ENCODE assay signal across 29 mouse cellular contexts in the genomic region with DNA sequence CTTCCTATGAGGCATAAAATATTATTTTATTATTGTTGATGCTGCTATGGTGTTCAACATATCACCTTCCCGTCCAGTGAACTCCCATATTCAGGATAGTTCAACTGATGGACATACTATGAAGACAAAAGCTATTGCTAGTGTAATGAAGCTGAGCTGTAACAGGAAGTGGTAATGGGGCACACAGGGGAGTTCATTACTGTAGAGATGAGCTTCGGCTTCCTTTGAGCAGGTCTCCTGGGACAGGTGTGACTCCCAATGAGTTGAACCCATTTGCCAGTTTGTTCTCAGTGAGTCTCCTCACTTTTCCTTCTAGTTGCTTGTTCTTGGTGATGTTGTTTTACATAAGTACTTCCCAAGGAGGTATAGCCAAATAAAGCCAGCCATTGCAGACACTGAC. TPM values are rescaled to one million over a fixed set of nuclear protein-coding genes. Genes with fewer than 3 reads are reported as not detected.
DNase-seq lines count a peak whose midpoint lies in the region; ATAC-seq and TF ChIP-seq lines count a peak whose summit lies in the region.
"Had no signal": no experiment of that assay in that cellular context is flagged by ENCODE, and none has a peak within 500 bp of the region (broad histone marks: within the 10 kb centered on the region; RNA-seq: fewer than 3 reads in every experiment).

No protein-coding gene starts in this region.

- H3K9me3 ChIP-seq in CH12.LX (replicated peaks; ENCODE audit: low read length) = no peaks in the 10 kb centered on the region
- H3K9me3 ChIP-seq in intestine, embryonic 15.5 days = no peaks in the 10 kb centered on the region
- H3K9me3 ChIP-seq: embryonic facial prominence, embryonic 13.5 days; embryonic facial prominence, embryonic 15.5 days; forebrain, embryonic 10.5 days; forebrain, embryonic 12.5 days had no signal

- ATAC-seq in intestine, embryonic 15.5 days = no peak
- ATAC-seq: CD4-positive, CD25-positive, alpha-beta regulatory T cell, adult 4 months; forebrain, embryonic 14.5 days; forebrain, embryonic 16.5 days had no signal

- in situ Hi-C loops in CH12.LX (cut with MboI; ENCODE audit: low pct_ligation_motif_present, low pct_unique_long_range_greater_than_20kb, low sequenced_read_pairs) = no loop called here

- TF ChIP-seq EP300 in CH12.LX (IDR thresholded peaks at IDR 0.05; ENCODE audit: low read length) = peak; percentile 67

- H3K4me3 ChIP-seq in CH12.LX (replicated peaks in 1 of 3; ENCODE audit: low read depth in 2 of 3, low read length in 2 of 3, poor library complexity in 1 of 3) = no peak overlapping the region
- H3K4me3 ChIP-seq in intestine, embryonic 15.5 days (replicated peaks) = no peak overlapping the region
- H3K4me3 ChIP-seq: embryonic facial prominence, embryonic 13.5 days; embryonic facial prominence, embryonic 15.5 days; erythroblast, embryonic 14.5 days; forebrain, embryonic 10.5 days; forebrain, embryonic 12.5 days had no signal

- no peak for TF ChIP-seq POLR2A in CH12.LX (IDR thresholded peaks at IDR 0.05; ENCODE audit: low read depth, low read length)

- H3K4me2 ChIP-seq in CH12.LX (ENCODE audit: insufficient read depth, low read depth, poor library complexity, severe bottlenecking) = no peak overlapping the region; the same call in 1 of the 2 replicates
- H3K4me2 ChIP-seq in intestine, embryonic 15.5 days (replicated peaks) = no peak overlapping the region
- H3K4me2 ChIP-seq: embryonic facial prominence, embryonic 13.5 days; embryonic facial prominence, embryonic 15.5 days; forebrain, embryonic 12.5 days had no signal

- no peak for TF ChIP-seq RAD21 in CH12.LX (IDR thresholded peaks at IDR 0.05; ENCODE audit: low read depth, low read length)

- no peaks in the 10 kb centered on the region for H3K79me2 ChIP-seq in CH12.LX (replicated peaks; ENCODE audit: control insufficient read depth, extremely low read depth, insufficient read depth, poor library complexity, severe bottlenecking)

- intact Hi-C loops in heart, postnatal 10 days (cut with DNase I) = no loop called here

- dilution Hi-C loops in CH12.LX (cut with MboI; ENCODE audit: extremely low pct_ligation_motif_present, extremely low pct_unique_long_range_greater_than_20kb, low sequenced_read_pairs) = no loop called here

- H3K27me3 ChIP-seq in CH12.LX (replicated peaks) = no peaks in the 10 kb centered on the region
- no peaks in the 10 kb centered on the region for H3K27me3 ChIP-seq in splenic B cell, adult 2 months (ENCODE audit: control insufficient read depth, insufficient read depth, low read length, poor library complexity, severe bottlenecking)
- no peaks in the 10 kb centered on the region for H3K27me3 ChIP-seq in intestine, embryonic 15.5 days (replicated peaks)
- H3K27me3 ChIP-seq: embryonic facial prominence, embryonic 13.5 days; embryonic facial prominence, embryonic 15.5 days; forebrain, embryonic 12.5 days had no signal

- no peak for TF ChIP-seq CTCF in CH12.LX (conservative IDR thresholded peaks at IDR 0.05 in 1 of 2, IDR thresholded peaks at IDR 0.05 in 1 of 2; ENCODE audit: low read depth in 2 of 2, low read length in 2 of 2)

- no peaks in the 10 kb centered on the region for H3K36me3 ChIP-seq in CH12.LX (replicated peaks in 1 of 2; ENCODE audit: control insufficient read depth in 1 of 2, insufficient read depth in 1 of 2, low read length in 1 of 2)
- H3K36me3 ChIP-seq in splenic B cell, adult 2 months (ENCODE audit: control insufficient read depth, insufficient read depth, low read length, poor library complexity, severe bottlenecking) = no peaks in the 10 kb centered on the region
- H3K36me3 ChIP-seq in intestine, embryonic 15.5 days = no peaks in the 10 kb centered on the region
- H3K36me3 ChIP-seq: embryonic facial prominence, embryonic 13.5 days; embryonic facial prominence, embryonic 15.5 days; forebrain, embryonic 10.5 days; forebrain, embryonic 12.5 days had no signal

- no peak overlapping the region for H3K27ac ChIP-seq in CH12.LX (ENCODE audit: insufficient read depth, low read depth)
- H3K27ac ChIP-seq in intestine, embryonic 15.5 days = no peak overlapping the region
- H3K27ac ChIP-seq: embryonic facial prominence, embryonic 13.5 days; embryonic facial prominence, embryonic 15.5 days; forebrain, embryonic 10.5 days; forebrain, embryonic 12.5 days had no signal

- H3K9ac ChIP-seq in CH12.LX (ENCODE audit: insufficient read depth, low read depth) = no peak overlapping the region
- no peak overlapping the region for H3K9ac ChIP-seq in intestine, embryonic 15.5 days
- H3K9ac ChIP-seq: embryonic facial prominence, embryonic 13.5 days; embryonic facial prominence, embryonic 15.5 days; forebrain, embryonic 12.5 days had no signal

- H3K4me1 ChIP-seq in CH12.LX (ENCODE audit: control insufficient read depth in 1 of 2, insufficient read depth in 2 of 2) = peaks cover 17 to 27% of the 10 kb centered on the region in 2 experiments
- H3K4me1 ChIP-seq in intestine, embryonic 15.5 days (replicated peaks) = no peaks in the 10 kb centered on the region
- H3K4me1 ChIP-seq: embryonic facial prominence, embryonic 13.5 days; embryonic facial prominence, embryonic 15.5 days; forebrain, embryonic 10.5 days; forebrain, embryonic 12.5 days had no signal

- WGBS in intestine, embryonic 15.5 days = 87% methylated on average over 2 of the region's 2 CpGs

- peak; percentile 60 to 61 for DNase-seq in spleen, postnatal 36 days (ENCODE audit: low spot score in 2 of 2)
- DNase-seq in spleen, adult 18-20 months = no peak
- DNase-seq in CH12.LX (ENCODE audit: extremely low read depth) = peak; percentile 56
- peak; percentile 61 for DNase-seq in splenic B cell, adult 2 months (ENCODE audit: low read depth, low spot score)
- DNase-seq in heart, postnatal 10 days = no peak
- DNase-seq: adrenal gland, adult 2 months; adrenal gland, postnatal 10 days; adrenal gland, postnatal 25 days; cerebellum, adult 11 months; cerebellum, adult 18-20 months; cerebellum, adult 8-10 months; cerebellum, adult 9-11 months; cerebellum, postnatal 14 days; cerebellum, postnatal 36 days; embryo, embryonic 11 days had no signal

TF ChIP-seq in CH12.LX, 34 proteins besides CTCF, POLR2A, EP300 and RAD21:
- TF ChIP-seq ELF1 (IDR thresholded peaks at IDR 0.05; ENCODE audit: low read depth, low read length) (peak; percentile 34; the same call in 1 of the 2 replicates), IRF4 (IDR thresholded peaks at IDR 0.05; ENCODE audit: low read depth, low read length) (0 out of 2 replicates have a peak, but pooled peaks have one; percentile 48), SMC3 (IDR thresholded peaks at IDR 0.05; ENCODE audit: low read depth, low read length) (no peak)

RNA-seq across cellular contexts. Expression of a gene that starts 36.1 kb away (rescaled TPM):
- total RNA-seq in CH12.LX (2012; rRNA removed) (0.17 and 0.21 TPM in 2 replicates), CH12.LX (2014; rRNA removed) (0.16 TPM in 1 of 2 replicates, not detected in the other)
- polyA plus RNA-seq in CH12.LX (2012; ENCODE audit: insufficient read length, low read depth) = 0.20 TPM in 1 of 2 replicates, not detected in the other
- not detected for total RNA-seq in heart, postnatal 10 days (2021)
- 0.20 and 0.33 TPM in 2 replicates for polyA plus RNA-seq in intestine, embryonic 15.5 days (2015; fragmentation: Nextera tagmentation; extraction: Ambion mirVana)
- total RNA-seq: adrenal gland, adult 2 months; adrenal gland, postnatal 10 days; adrenal gland, postnatal 25 days; adrenal gland, postnatal 4 days; common myeloid progenitor, adult 5-6 weeks; ES-E14; MEL had no signal
- polyA plus RNA-seq: adrenal gland, adult 2 months; CD4-positive, CD25-positive, alpha-beta regulatory T cell, adult 4 months; embryonic facial prominence, embryonic 11.5 days; erythroblast, embryonic 14.5 days; forebrain, embryonic 10.5 days; forebrain, embryonic 12.5 days; forebrain, embryonic 14.5 days; forebrain, embryonic 16.5 days had no signal

Comparison
In these comparisons a context has a peak if more than half of its experiments do, and no peak if none do; other contexts are left out.
1. DNase-seq: peak in spleen, postnatal 36 days (2 of 2), CH12.LX (single experiment) and splenic B cell, adult 2 months (single experiment); none in spleen, adult 18-20 months (0 of 2) and heart, postnatal 10 days (0 of 2).